Mouse (Mus musculus): Measurements from ENCODE around the gene Plxdc2. TPM values are rescaled to one million over a fixed set of nuclear protein-coding genes. Genes with fewer than 3 reads are reported as not detected.

Plxdc2 gene
- total RNA-seq, 2 experiments from 2014 or later, result 11.5 to 16.8 TPM

DNA sequence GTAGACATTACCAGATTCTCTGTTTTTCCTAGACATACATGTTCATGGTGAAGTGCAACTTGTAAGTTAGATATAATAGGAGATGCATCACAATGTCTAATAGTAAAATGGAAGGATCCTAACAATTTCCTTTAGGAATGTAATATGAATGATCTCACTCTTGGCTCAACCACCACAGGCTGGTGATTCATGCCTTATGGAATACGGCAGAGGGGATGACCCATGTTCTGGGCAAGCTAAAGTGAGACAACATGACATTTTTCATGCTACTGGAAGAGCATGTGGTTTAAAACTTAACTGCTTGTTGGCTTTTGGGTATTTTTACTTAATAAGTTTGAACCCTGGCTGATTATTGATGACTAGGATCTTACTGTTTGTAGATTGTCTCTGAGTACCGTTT, 50.4 kb downstream of the Plxdc2 start:
- DNase-seq (ENCODE audit: low spot score in 2 of 2), result no peak

DNA sequence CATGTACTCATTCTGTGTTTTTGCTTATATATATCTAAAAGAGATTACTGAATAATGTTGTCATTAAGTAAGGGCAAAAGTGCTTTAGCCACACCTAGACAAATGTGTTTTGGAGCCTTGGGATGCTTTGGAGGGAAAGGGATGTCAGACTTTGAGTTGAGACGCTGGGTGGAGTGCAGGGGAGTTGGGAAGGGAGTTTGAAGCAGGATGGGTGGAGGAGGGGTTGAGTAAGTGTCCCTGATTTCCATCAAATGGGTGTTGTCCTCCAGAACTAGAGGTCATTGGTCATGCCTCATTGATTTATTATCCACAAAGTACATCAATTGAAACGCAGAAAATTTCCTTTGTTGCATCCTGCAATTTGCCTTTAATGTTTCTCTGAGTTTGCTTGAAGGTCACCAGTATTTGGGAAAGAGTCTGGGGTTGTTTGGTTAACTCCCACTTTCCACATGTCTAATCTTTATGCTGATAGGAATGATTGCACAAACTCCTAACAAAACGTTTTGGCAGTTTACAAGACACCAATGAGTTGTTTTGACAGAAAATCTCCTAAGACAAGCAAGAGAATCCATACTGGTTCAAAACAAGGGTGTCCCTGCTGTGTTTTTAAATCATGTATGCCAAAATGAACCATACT, 58.4 kb downstream of the Plxdc2 start:
- no peak for DNase-seq (ENCODE audit: low spot score in 2 of 2)

DNA sequence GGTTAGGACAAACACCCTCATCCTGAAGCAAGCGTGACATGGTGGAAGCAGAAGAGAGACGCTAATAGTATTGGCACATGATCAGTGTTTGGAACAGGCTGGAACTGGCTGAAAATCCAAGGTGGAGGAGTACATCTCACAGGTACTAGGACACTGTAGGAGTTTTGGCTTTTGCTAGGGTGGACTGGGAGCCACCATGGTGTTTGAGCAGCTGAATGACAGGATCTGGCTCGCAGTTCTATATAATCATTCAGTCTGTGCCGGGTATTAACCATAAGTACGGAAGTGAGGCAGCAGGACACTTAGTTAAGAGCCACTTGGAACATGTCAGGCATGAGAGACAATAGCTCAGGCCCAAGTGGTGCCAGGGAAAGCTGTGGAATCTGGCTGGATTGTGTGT, 82.9 kb downstream of the Plxdc2 start:
- no peak for DNase-seq (ENCODE audit: low spot score in 2 of 2)

DNA sequence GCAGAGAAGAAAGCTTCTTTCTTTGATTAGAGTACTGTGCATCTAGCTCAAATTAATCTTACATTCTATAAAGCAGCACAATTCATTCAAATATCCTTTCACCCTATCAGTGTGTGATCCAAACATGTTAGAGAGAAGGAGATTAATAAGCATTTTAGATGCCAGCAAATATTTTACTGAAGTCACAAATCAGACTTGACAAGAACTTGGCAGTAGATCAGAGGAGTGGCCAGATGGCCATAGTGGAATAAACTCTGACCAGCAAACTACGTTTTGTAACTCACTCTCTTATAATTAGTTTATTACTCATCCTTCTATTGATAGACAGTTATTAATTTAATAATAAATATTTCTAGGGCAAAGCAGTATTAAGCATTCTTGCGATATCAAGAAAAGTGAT, 86.5 kb downstream of the Plxdc2 start:
- DNase-seq (ENCODE audit: low spot score in 2 of 2), result no peak

DNA sequence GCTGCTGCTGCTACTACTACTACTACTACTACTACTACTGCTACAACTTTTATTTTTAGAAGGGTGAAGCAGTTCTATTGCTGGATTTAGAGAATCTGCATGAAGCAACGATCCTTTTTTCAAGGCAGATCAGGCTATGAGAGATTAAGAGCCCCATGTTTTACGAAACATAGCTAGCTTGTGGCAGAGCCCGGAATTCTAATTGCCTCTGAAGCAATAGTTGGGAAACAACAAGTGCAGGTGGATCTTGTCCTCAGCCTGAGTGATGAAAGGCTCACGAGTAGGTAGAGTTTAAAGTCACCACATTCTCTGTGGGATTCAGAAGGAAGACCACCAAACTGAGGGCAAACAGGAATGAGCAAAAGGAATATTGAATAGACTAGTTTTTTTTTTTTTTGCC, 91.8 kb downstream of the Plxdc2 start:
- DNase-seq (ENCODE audit: low spot score in 2 of 2), result no peak

DNA sequence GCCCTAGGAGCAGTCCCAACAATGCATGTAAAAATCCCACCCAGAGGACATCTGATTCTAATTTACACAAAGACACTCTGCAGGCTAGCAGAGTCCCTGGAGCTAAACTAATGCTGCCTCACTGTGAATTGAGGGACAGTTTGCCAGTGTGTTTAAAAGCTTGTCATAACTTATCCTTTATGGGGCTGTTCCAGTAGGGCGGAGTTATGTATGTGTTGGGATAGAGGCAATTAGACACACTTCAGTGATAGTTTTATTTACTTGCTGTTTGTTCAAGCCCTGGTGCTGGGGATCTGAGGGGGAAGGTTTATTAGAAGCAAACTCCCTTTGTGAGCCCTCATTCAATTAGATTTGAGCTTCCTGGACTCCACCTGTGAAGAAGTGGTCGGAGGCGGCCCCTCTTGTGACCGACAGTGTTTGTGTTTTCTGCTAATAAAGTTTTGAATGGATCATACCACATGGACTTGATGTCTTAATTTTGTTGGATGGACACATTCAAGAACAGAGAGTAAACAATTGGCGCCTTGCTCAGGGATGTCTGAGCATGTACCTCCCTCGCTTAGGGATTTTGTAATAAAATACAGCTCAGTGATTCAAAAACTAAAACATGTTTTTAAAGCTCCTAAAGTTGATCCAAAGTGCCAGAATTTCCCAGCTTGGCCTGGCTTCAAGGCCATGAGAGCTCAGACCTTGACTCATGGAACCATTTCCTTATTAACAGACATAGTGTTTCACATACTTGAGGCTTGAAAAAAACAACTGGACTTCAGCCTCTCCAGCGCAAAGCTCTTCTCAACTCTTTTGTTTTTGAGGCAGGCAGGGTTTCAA, 94.9 kb downstream of the Plxdc2 start:
- DNase-seq (ENCODE audit: low spot score in 2 of 2), result peak; percentile 37 to 39

DNA sequence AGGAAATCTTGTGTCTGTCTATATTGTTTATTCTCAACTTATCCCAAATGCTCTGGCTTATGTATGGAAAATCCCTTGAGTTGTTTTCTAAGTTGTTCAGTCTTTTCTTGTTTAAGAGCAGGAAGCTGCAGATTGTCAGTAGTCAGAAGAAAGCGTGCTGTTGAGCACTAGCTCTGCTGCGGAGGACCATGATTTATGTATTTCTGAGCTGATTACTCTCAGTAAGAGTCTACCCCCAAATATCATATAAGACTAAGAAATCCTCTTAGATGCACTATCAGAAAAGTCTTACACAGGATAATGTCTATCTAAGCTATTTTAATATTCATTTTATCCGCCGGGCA, 95.5 kb downstream of the Plxdc2 start:
- DNase-seq (ENCODE audit: low spot score in 2 of 2), result no peak

DNA sequence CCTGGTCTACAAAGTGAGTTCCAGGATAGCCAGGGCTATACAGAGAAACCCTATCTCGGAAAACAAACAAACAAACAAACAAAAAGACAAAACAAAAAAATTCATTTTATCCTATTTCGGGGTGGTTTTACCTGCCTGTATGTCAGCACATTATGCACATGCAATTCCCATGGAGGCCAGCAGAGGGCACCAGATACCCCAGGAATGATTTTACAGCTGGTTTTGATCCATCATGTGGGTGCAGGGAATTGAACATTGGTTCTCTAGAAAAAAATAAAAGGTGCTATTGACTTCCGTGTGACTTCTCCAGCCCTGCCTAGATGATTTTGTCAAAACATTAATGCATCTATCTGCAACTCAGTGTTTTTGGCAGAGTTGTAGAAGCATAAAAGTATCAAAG, 96.0 kb downstream of the Plxdc2 start:
- no peak for DNase-seq (ENCODE audit: low spot score in 2 of 2)

DNA sequence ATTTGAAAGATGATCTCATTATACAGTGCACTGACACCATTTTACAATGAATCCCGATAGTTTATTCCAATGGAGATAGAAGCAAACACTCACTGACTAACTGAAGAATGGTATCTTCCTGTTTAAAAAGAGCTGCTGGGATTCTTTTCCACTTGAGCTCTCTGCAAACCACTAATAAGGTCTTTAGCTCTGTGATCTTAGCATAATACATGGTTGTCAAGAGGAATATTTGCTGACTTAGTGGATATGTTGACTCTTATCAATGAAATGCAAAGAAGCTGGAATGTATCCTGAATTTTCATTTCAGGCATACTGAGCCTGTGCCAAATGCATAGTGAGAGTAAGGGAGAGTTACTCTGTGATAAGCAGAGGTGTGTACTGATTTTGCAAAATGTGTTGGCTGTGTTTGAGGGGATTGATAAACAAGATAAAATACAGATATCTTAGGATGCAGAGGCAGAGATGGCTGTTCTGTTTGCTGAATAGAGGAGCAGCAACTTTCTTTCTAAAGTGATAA, 100.2 kb downstream of the Plxdc2 start:
- DNase-seq (ENCODE audit: low spot score in 2 of 2), result no peak

DNA sequence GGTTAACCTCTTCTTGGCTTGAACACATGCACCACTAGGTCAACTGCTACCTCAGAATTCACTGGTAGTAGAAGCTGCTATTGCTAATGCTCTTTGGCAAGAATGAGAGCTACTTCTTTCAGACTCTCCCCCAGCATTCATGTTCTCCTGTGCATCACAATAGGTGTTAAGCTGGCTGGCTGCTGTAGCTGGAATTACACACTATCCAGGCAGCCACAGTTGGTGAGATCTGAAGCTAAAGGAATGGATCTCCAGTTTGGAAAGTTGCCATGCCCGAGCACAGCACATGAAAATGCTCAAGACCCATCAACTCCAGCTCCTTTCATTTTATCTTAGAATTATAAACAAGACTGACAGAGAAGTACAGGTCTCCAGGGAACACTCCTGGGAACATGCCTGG, 103.4 kb downstream of the Plxdc2 start:
- DNase-seq (ENCODE audit: low spot score in 2 of 2), result no peak

DNA sequence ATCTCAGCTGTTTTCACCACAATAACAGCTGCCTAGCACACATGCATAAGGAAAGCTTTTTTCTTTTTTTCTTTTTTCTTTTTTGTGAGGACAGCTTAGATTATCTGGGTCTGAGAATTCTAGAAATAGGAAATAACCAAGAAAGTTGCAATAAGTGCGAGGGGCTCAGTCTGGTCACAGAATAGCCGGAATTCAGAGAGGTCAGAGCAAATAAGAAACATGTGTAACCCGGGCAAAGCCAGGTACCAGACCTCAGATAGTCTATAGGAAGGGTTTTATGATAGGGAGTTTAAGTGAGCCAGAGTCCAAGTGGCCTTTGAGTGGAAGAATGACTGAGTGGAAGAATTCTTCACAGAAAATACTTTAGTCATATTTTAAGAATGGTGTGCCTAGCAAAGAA, 114.0 kb downstream of the Plxdc2 start:
- no peak for DNase-seq (ENCODE audit: low spot score in 2 of 2)

DNA sequence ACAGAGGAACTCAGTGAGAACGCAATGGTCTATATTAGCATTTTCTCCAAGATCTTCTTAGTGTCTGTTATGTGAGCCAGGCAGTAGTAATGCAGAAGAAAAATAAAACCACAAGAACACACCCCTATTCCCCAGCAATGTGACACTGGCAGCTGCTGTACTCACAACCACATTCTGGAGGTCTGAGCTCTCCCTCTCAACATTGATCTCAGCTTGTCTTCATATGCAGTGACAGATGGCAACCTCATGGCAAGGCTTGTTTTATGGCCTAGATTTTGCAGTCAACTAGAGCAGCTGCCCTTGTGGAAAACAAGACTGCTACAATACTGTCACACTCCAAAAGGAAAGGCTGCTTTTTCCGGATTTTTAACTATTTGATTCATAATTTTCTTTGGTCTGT, 127.8 kb downstream of the Plxdc2 start:
- DNase-seq (ENCODE audit: low spot score in 2 of 2), result no peak

DNA sequence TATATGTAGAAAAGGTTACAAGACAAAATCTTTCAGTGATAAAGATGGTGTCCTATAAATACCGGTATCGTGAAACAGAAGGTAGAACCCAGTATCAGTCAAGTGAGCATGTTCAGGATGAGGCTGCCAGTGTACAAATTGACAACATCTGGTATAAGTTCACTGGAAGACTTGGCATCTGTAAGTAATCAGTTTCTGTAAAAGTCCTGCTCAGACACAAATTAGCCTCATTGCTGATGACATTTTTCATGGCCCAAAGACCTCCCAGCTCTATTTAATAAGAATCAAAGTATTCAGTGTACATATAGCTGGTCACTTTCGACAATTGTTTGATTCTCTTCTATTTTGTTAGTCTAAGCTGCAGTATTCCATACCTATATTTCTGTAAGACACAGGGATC, 129.9 kb downstream of the Plxdc2 start:
- DNase-seq (ENCODE audit: low spot score in 2 of 2), result no peak

DNA sequence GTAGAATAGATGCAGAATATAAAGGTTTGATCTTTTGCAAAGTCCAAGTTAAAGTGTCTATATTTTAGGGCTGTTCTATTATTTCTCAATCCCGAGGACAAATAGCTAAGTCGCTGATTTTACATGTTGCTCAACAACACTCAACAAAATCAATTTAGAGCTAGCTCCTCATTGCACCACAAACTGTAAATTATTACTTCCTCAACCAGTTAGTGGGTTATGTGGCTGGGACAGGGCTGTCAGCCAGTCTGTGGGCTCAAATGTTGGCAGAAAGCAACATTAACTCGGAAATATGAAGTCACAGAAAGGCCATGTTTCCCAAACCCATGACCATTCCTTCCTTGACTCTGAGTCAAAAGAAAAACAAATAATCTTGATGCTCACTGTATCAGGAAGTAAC, 135.1 kb downstream of the Plxdc2 start:
- no peak for DNase-seq (ENCODE audit: low spot score in 2 of 2)

DNA sequence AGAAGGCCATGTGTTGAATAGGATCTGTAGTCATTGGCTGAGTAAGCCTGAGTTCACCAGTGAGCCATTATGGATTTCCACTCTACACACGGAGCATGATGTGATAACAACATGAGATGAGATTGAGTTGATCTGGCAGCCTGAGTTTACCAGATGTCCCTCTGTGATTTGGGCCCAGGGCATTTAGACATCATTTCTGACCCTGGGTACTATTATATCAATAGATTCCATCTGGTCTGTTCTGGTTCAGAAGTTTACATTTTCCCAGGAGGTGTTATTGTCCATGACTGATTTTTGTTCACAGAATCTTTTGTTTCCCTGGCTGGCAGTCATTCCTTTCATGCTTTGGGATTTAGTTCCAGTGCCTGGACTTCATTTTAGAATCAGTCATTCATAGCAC, 146.7 kb downstream of the Plxdc2 start:
- DNase-seq (ENCODE audit: low spot score in 2 of 2), result no peak

DNA sequence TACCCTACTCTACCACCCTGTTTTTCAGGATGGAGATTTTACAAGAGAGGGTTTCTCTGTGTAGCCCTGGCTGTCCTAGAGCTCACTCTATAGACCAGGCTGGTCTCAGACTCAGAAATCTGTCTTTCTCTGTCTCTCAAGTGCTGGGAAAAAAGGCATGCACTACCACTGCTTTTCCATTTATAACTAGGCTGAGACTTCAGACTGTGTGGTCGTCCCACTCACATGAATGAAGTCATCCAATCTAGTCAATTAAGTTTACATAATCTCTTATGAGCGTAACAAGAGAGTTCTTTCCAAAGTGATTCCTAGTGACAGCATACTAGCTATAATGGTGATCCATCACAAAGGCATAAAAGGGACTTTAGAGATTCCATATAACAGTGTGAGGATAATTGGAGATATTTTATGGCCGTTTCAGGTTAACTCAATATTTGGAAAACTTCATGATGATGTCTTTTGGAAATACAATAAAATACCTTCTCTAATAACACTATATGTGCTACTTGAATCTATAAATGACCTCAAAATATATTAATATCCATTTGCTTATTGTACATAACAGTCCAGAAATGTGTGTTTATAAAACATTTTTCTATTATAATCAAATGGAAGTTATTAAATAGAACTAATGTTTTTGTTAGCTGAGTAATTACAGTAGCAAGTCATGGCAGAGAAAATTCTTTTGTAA, 151.6 kb downstream of the Plxdc2 start:
- no peak for DNase-seq (ENCODE audit: low spot score in 2 of 2)

DNA sequence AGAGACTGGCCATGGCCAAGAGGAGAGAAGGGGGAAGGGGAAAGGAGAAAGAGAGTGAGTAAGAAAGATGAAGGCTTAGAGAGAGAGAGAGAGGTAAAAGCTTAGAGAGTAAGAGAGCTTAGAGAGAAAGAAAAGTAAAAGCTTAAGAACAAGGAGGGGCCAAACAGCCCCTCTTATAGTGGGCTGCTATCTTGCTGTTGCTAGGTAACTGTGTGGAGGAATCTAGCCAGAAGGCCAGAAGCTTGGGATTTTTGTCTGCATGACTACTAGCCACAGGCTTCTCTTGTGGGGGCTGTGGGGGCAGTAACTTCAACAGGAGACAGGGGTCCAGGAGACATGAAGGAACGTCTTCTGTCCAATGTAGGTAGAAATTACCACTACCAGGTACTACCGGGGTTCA, 162.0 kb downstream of the Plxdc2 start:
- no peak for DNase-seq (ENCODE audit: low spot score in 2 of 2)

DNA sequence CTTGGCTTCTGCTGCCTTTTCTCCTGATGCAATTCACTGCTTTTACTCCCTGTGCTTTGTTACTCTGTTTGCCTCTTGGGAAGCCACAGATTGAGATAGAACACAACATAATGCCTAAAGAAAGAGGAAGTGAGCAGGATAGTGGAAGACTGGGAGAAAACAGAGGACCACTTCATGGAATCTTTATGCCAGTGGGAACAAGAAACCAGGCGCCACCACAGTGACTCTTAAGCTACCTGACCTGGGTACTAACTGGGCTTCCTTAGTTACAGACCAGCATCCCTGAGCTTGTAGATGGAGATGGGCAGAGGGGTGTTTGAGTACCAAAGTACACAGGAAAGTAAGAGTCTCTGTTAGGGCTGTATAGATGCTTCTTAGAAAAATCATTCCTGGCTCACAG, 167.3 kb downstream of the Plxdc2 start:
- no peak for DNase-seq (ENCODE audit: low spot score in 2 of 2)

DNA sequence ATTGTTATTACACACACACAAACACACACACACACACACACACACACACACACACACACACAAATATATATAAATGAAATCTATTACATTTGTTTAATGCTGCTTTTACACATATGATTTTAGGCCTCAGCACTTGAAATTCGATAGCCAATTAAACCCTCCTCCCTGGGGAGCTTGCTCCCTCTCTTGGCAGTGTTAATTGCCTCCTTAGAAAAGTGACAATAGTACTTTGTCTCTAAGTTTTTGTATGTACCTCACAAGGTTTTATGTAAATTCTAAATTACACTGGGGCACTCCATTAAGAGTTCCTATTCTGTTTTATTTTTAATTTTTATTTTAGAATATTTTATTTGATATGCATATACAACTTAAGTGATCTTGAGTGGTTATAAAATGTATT, 176.1 kb downstream of the Plxdc2 start:
- DNase-seq (ENCODE audit: low spot score in 2 of 2), result no peak

DNA sequence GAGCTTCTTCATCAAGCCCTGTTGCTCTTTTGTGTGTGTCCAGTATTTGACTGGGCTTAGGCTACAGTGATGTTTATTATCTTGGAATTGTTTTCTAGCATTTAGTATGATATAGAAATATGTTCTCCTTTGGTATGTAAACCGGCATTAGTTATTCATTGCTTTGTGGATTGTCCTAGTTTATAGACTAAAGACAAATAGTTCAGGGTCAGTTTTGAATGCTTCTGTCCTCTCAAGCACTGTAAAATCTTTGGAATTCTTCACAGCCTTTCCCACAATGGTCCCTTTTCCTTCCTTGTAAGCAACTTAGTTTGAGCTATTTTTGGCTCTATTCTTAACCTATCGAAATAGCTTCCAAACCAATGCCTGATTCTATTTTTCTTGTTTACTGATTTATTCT, 178.5 kb downstream of the Plxdc2 start:
- DNase-seq (ENCODE audit: low spot score in 2 of 2), result no peak

DNA sequence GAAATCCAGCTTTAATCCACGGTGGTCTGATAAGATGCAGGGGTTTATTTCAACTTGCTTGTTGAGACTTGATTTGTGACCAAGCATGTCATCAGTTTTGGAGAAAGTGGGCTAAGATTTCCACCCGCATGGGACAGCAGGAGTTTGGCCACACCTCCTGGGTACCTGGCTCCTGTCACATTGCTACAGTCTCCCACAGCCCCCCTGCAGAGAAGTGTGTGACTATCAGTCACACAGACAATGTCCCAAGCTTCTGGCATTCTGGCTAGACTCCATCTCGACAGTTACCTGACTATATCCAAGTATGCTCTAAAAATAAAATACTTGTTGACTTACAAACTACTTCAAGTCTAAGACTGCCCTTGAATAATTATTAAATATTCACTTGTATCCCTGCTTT, 185.1 kb downstream of the Plxdc2 start:
- no peak for DNase-seq (ENCODE audit: low spot score in 2 of 2)

DNA sequence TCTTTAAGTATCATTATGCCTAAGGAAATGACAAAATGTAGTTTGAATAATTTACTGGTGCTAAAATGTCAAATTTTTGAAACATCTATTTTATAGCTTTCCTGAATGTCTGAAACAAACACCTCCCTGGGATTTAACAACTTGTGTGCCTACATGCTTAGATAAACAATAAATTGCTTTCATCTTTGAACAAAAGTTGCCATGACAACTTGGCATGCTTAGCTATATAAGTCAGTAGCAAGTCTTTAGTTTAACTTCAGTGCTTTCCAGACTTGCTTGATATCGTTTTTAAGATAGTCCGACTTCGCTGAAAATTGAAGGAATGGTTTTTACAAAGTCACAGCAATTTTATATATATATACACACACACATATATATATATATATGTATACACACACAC, 189.1 kb downstream of the Plxdc2 start:
- DNase-seq (ENCODE audit: low spot score in 2 of 2), result no peak
